Mouse (Mus musculus) myocyte (in vitro differentiated cells): ENCODE measurements around the gene Lrp1.

Experiments used
- E2F4 ChIP-seq: IDR thresholded peaks from one replicate; pipeline ENCODE4 v1.6.1; 2011; ENCODE audit warnings: mild to moderate bottlenecking, control low read depth, moderate library complexity; ENCODE audit not compliant: insufficient read depth
- MAX ChIP-seq: IDR thresholded peaks from one replicate; pipeline ENCODE4 v1.6.1; 2011; ENCODE audit warnings: low read depth, mild to moderate bottlenecking, control low read depth
- MYOD1 ChIP-seq, 3 experiments: IDR thresholded peaks; one replicate each; pipeline ENCODE4 v1.6.1; 2011; ENCODE audit warnings: control low read depth in 2 of 3, low read depth in 2 of 3, mild to moderate bottlenecking in 2 of 3, moderate library complexity in 1 of 3; ENCODE audit not compliant: insufficient read length in 2 of 3, control insufficient read depth in 1 of 3
- MYOG ChIP-seq, 3 experiments: IDR thresholded peaks; one replicate each; pipeline ENCODE4 v1.6.1; 2011; ENCODE audit warnings: control low read depth in 2 of 3, low read depth in 2 of 3, mild to moderate bottlenecking in 2 of 3; ENCODE audit not compliant: insufficient read length in 2 of 3, control insufficient read depth in 1 of 3, insufficient read depth in 1 of 3
- POLR2A ChIP-seq: IDR thresholded peaks from one replicate; pipeline ENCODE4 v1.6.1; 2011; ENCODE audit warnings: low read depth, mild to moderate bottlenecking, control low read depth, moderate library complexity; ENCODE audit not compliant: insufficient read length
- POLR2AphosphoS2 ChIP-seq: IDR thresholded peaks from one replicate; pipeline ENCODE4 v1.6.1; 2011; ENCODE audit warnings: low read depth, control low read depth; ENCODE audit not compliant: insufficient read length
- REST ChIP-seq: IDR thresholded peaks from one replicate; pipeline ENCODE4 v1.6.1; 2011; ENCODE audit warnings: mild to moderate bottlenecking, control low read depth, moderate library complexity; ENCODE audit not compliant: insufficient read depth, insufficient read length
- SRF ChIP-seq: IDR thresholded peaks from one replicate; pipeline ENCODE4 v1.6.1; 2011; ENCODE audit warnings: low read depth; ENCODE audit not compliant: control insufficient read depth, insufficient read length
- TCF12 ChIP-seq: IDR thresholded peaks from one replicate; pipeline ENCODE4 v1.6.1; 2011; ENCODE audit warnings: mild to moderate bottlenecking, control low read depth; ENCODE audit not compliant: poor library complexity, insufficient read depth, severe bottlenecking
- TCF3 ChIP-seq: IDR thresholded peaks from one replicate; pipeline ENCODE4 v1.6.1; 2011; ENCODE audit warnings: low read depth, control low read depth; ENCODE audit not compliant: insufficient read length
- USF1 ChIP-seq: IDR thresholded peaks from one replicate; pipeline ENCODE4 v1.6.1; 2011; ENCODE audit warnings: low read depth, mild to moderate bottlenecking, control low read depth, moderate library complexity

- TF ChIP-seq POLR2A (peak; percentile 15), POLR2AphosphoS2 (no peak), E2F4 (no peak), TCF12 (no peak), MAX (no peak), MYOD1 (IDR thresholded peaks at IDR 0.05; ENCODE audit: control insufficient read depth in 1 of 3, insufficient read length in 2 of 3, low read depth in 2 of 3) (no peak), SRF (no peak), MYOG (IDR thresholded peaks at IDR 0.05; ENCODE audit: control insufficient read depth in 1 of 3, insufficient read depth in 1 of 3, insufficient read length in 2 of 3, low read depth in 2 of 3) (no peak), REST (no peak), USF1 (no peak), TCF3 (no peak)
Measured at GRCm38 (mm10) chr10:127661915-127662663, 41.1 kb upstream of the Lrp1 start.
